Mouse (Mus musculus) cerebellum, postnatal 36 days (tissue): ENCODE data around the gene Pde3a.
"Not testable (repeated sequence)": the region's sequence is repeated elsewhere in the genome, so short reads cannot be mapped to it uniquely, and the experiment has no call there.

Experiments
- DNase-seq, 2 experiments: peaks; one replicate each; pipeline ENCODE4 v3.0.0; 2021 to 2022; ENCODE audit warnings: mixed read lengths in 2 of 2

Pde3a gene

GRCm38 (mm10) chr6:141267888-141268570 lies 19.0 kb downstream of the Pde3a start:
- DNase-seq = no peak

- no peak for DNase-seq
Measured at GRCm38 (mm10) chr6:141268871-141269270, 19.8 kb downstream of the Pde3a start.

- DNase-seq = no peak
Measured at GRCm38 (mm10) chr6:141271133-141271532, 22.1 kb downstream of the Pde3a start.

- DNase-seq = no peak
Measured at GRCm38 (mm10) chr6:141271579-141271978, 22.5 kb downstream of the Pde3a start.

- no peak for DNase-seq
Measured at GRCm38 (mm10) chr6:141273685-141274084, 24.6 kb downstream of the Pde3a start.

GRCm38 (mm10) chr6:141281685-141282084 lies 32.6 kb downstream of the Pde3a start:
- DNase-seq = no peak

- no peak for DNase-seq
Measured at GRCm38 (mm10) chr6:141282796-141283195, 33.7 kb downstream of the Pde3a start.

GRCm38 (mm10) chr6:141291195-141291594 lies 42.1 kb downstream of the Pde3a start:
- no peak for DNase-seq

- no peak for DNase-seq
Measured at GRCm38 (mm10) chr6:141292826-141293459, 43.9 kb downstream of the Pde3a start.

GRCm38 (mm10) chr6:141293460-141293853 lies 44.4 kb downstream of the Pde3a start:
- no peak for DNase-seq

GRCm38 (mm10) chr6:141295264-141295663 lies 46.2 kb downstream of the Pde3a start:
- DNase-seq = no peak

GRCm38 (mm10) chr6:141301750-141302748 lies 53.0 kb downstream of the Pde3a start:
- no peak for DNase-seq

GRCm38 (mm10) chr6:141302842-141303241 lies 53.8 kb downstream of the Pde3a start:
- no peak for DNase-seq

- no peak for DNase-seq
Measured at GRCm38 (mm10) chr6:141307326-141307725, 58.3 kb downstream of the Pde3a start.

GRCm38 (mm10) chr6:141308451-141308850 lies 59.4 kb downstream of the Pde3a start:
- DNase-seq = no peak

- DNase-seq = peak in 1 of 2 experiments; percentile 7
Measured at GRCm38 (mm10) chr6:141309872-141310271, 60.8 kb downstream of the Pde3a start.

GRCm38 (mm10) chr6:141310351-141310750 lies 61.3 kb downstream of the Pde3a start:
- no peak for DNase-seq

- no peak for DNase-seq
Measured at GRCm38 (mm10) chr6:141311615-141312014, 62.5 kb downstream of the Pde3a start.

GRCm38 (mm10) chr6:141313112-141313511 lies 64.0 kb downstream of the Pde3a start:
- no peak for DNase-seq

GRCm38 (mm10) chr6:141318440-141318839 lies 69.4 kb downstream of the Pde3a start:
- no peak for DNase-seq

GRCm38 (mm10) chr6:141321253-141321652 lies 72.2 kb downstream of the Pde3a start:
- DNase-seq = no peak

GRCm38 (mm10) chr6:141322961-141323360 lies 73.9 kb downstream of the Pde3a start:
- DNase-seq = no peak

GRCm38 (mm10) chr6:141327134-141327533 lies 78.1 kb downstream of the Pde3a start:
- DNase-seq = not testable (repeated sequence)
